Mouse (Mus musculus): Measurements from ENCODE around the gene Foxn4. TPM values are rescaled to one million over a fixed set of nuclear protein-coding genes. Genes with fewer than 3 reads are reported as not detected.

The Foxn4 gene
- polyA plus RNA-seq, 1 experiment = 1.1 TPM

GRCm38 (mm10) chr5:114275991-114276390 is 2.4 kb upstream of the Foxn4 start:
- DNase-seq (ENCODE audit: low read depth) = no peak
- TF ChIP-seq CTCF (IDR thresholded peaks at IDR 0.05; ENCODE audit: borderline replicate concordance, extremely low read depth, insufficient read depth, insufficient read length) (no peak), POLR2A (IDR thresholded peaks at IDR 0.05; ENCODE audit: borderline replicate concordance, extremely low read depth, insufficient read depth, insufficient read length, poor library complexity, severe bottlenecking) (no peak)

GRCm38 (mm10) chr5:114275339-114275738 is 1.7 kb upstream of the Foxn4 start:
- TF ChIP-seq POLR2A (IDR thresholded peaks at IDR 0.05; ENCODE audit: borderline replicate concordance, extremely low read depth, insufficient read depth, insufficient read length, poor library complexity, severe bottlenecking) (no peak), CTCF (IDR thresholded peaks at IDR 0.05; ENCODE audit: borderline replicate concordance, extremely low read depth, insufficient read depth, insufficient read length) (no peak)
- no peak for DNase-seq (ENCODE audit: low read depth)

GRCm38 (mm10) chr5:114269984-114270383 is 3.6 kb downstream of the Foxn4 start:
- no peak for DNase-seq (ENCODE audit: low read depth)
- no peak for TF ChIP-seq CTCF (IDR thresholded peaks at IDR 0.05; ENCODE audit: borderline replicate concordance, extremely low read depth, insufficient read depth, insufficient read length)
- no peak for TF ChIP-seq POLR2A (IDR thresholded peaks at IDR 0.05; ENCODE audit: borderline replicate concordance, extremely low read depth, insufficient read depth, insufficient read length, poor library complexity, severe bottlenecking)

GRCm38 (mm10) chr5:114269499-114269898 is 4.1 kb downstream of the Foxn4 start:
- no peak for DNase-seq (ENCODE audit: low read depth)
- no peak for TF ChIP-seq POLR2A (IDR thresholded peaks at IDR 0.05; ENCODE audit: borderline replicate concordance, extremely low read depth, insufficient read depth, insufficient read length, poor library complexity, severe bottlenecking)
- no peak for TF ChIP-seq CTCF (IDR thresholded peaks at IDR 0.05; ENCODE audit: borderline replicate concordance, extremely low read depth, insufficient read depth, insufficient read length)

GRCm38 (mm10) chr5:114268646-114269045 is 5.0 kb downstream of the Foxn4 start:
- peak; percentile 77 for DNase-seq (ENCODE audit: low read depth)
- TF ChIP-seq CTCF (IDR thresholded peaks at IDR 0.05; ENCODE audit: borderline replicate concordance, extremely low read depth, insufficient read depth, insufficient read length) (no peak), POLR2A (IDR thresholded peaks at IDR 0.05; ENCODE audit: borderline replicate concordance, extremely low read depth, insufficient read depth, insufficient read length, poor library complexity, severe bottlenecking) (no peak)

GRCm38 (mm10) chr5:114264791-114265190 is 8.8 kb downstream of the Foxn4 start:
- TF ChIP-seq CTCF (IDR thresholded peaks at IDR 0.05; ENCODE audit: borderline replicate concordance, extremely low read depth, insufficient read depth, insufficient read length) (no peak), POLR2A (IDR thresholded peaks at IDR 0.05; ENCODE audit: borderline replicate concordance, extremely low read depth, insufficient read depth, insufficient read length, poor library complexity, severe bottlenecking) (no peak)
- DNase-seq (ENCODE audit: low read depth) = no peak

- TF ChIP-seq POLR2A (IDR thresholded peaks at IDR 0.05; ENCODE audit: borderline replicate concordance, extremely low read depth, insufficient read depth, insufficient read length, poor library complexity, severe bottlenecking) = no peak
- no peak for TF ChIP-seq CTCF (IDR thresholded peaks at IDR 0.05; ENCODE audit: borderline replicate concordance, extremely low read depth, insufficient read depth, insufficient read length)
- peak; percentile 71 for DNase-seq (ENCODE audit: low read depth)
Observed at GRCm38 (mm10) chr5:114264030-114264459, 9.6 kb downstream of the Foxn4 start.

GRCm38 (mm10) chr5:114261494-114261893 is 12.1 kb downstream of the Foxn4 start:
- no peak for TF ChIP-seq CTCF (IDR thresholded peaks at IDR 0.05; ENCODE audit: borderline replicate concordance, extremely low read depth, insufficient read depth, insufficient read length)
- no peak for TF ChIP-seq POLR2A (IDR thresholded peaks at IDR 0.05; ENCODE audit: borderline replicate concordance, extremely low read depth, insufficient read depth, insufficient read length, poor library complexity, severe bottlenecking)
- no peak for DNase-seq (ENCODE audit: low read depth)

GRCm38 (mm10) chr5:114259495-114259894 is 14.1 kb downstream of the Foxn4 start:
- no peak for TF ChIP-seq POLR2A (IDR thresholded peaks at IDR 0.05; ENCODE audit: borderline replicate concordance, extremely low read depth, insufficient read depth, insufficient read length, poor library complexity, severe bottlenecking)
- TF ChIP-seq CTCF (IDR thresholded peaks at IDR 0.05; ENCODE audit: borderline replicate concordance, extremely low read depth, insufficient read depth, insufficient read length) = no peak
- DNase-seq (ENCODE audit: low read depth) = no peak

GRCm38 (mm10) chr5:114248174-114248589 is 25.4 kb downstream of the Foxn4 start:
- peak; percentile 89 for DNase-seq (ENCODE audit: low read depth)

GRCm38 (mm10) chr5:114246465-114246864 is 27.1 kb downstream of the Foxn4 start:
- TF ChIP-seq POLR2A (IDR thresholded peaks at IDR 0.05; ENCODE audit: borderline replicate concordance, extremely low read depth, insufficient read depth, insufficient read length, poor library complexity, severe bottlenecking) (no peak), CTCF (IDR thresholded peaks at IDR 0.05; ENCODE audit: borderline replicate concordance, extremely low read depth, insufficient read depth, insufficient read length) (no peak)
- DNase-seq (ENCODE audit: low read depth) = no peak

More at GRCm38 (mm10) chr5:114248174-114248589, 25.4 kb downstream of the Foxn4 start:
- TF ChIP-seq POLR2A (IDR thresholded peaks at IDR 0.05; ENCODE audit: borderline replicate concordance, extremely low read depth, insufficient read depth, insufficient read length, poor library complexity, severe bottlenecking) (no peak), CTCF (IDR thresholded peaks at IDR 0.05; ENCODE audit: borderline replicate concordance, extremely low read depth, insufficient read depth, insufficient read length) (peak; percentile 98)

- TF ChIP-seq POLR2A (IDR thresholded peaks at IDR 0.05; ENCODE audit: borderline replicate concordance, extremely low read depth, insufficient read depth, insufficient read length, poor library complexity, severe bottlenecking) = no peak
- no peak for TF ChIP-seq CTCF (IDR thresholded peaks at IDR 0.05; ENCODE audit: borderline replicate concordance, extremely low read depth, insufficient read depth, insufficient read length)
- DNase-seq (ENCODE audit: low read depth) = no peak
Observed at GRCm38 (mm10) chr5:114239737-114240136, 33.9 kb downstream of the Foxn4 start.
